In genomic region chr13:111978675-111979020, GRCm38 (mm10) we compare ENCODE assay signal across 12 mouse cellular contexts.
A peak's percentile ranks its signal among the peaks of the same experiment; 100 is the strongest.
DNase-seq lines count a peak whose midpoint lies in the region; ATAC-seq and TF ChIP-seq lines count a peak whose summit lies in the region.
"Had no signal": no experiment of that assay in that cellular context is flagged by ENCODE, and none has a peak within 500 bp of the region (broad histone marks: within the 10 kb centered on the region; RNA-seq: fewer than 3 reads in every experiment).

No protein-coding gene starts in this region.

- H3K27ac ChIP-seq in gastrocnemius, adult 2 months = peak overlapping the region; percentile 63
- peak overlapping the region; percentile 51 for H3K27ac ChIP-seq in lung, embryonic 16.5 days (ENCODE audit: low read length)
- no peak overlapping the region for H3K27ac ChIP-seq in forebrain, embryonic 16.5 days (ENCODE audit: low read length)
- peak overlapping the region; percentile 49 for H3K27ac ChIP-seq in neural tube, embryonic 15.5 days (replicated peaks)
- H3K27ac ChIP-seq: left cerebral cortex, adult 2 months had no signal

- ATAC-seq in lung, embryonic 16.5 days (ENCODE audit: low read depth) = 0 out of 2 replicates have a peak, but pooled peaks have one; percentile 13
- 0 out of 2 replicates have a peak, but pooled peaks have one; percentile 15 for ATAC-seq in forebrain, embryonic 16.5 days
- peak; percentile 36; the same call in 1 of the 2 replicates for ATAC-seq in neural tube, embryonic 15.5 days (ENCODE audit: low FRiP score)

- no peak for TF ChIP-seq CTCF in gastrocnemius, adult 2 months (IDR thresholded peaks at IDR 0.05)

- intact Hi-C loops in gastrocnemius, adult 2 months (cut with DNase I) = no loop called here
- intact Hi-C loops in gastrocnemius, postnatal 14 days (cut with DNase I; ENCODE audit: low total_unique reads) = no loop called here

- 0 out of 2 replicates have a peak, but pooled peaks cover 2% of the 10 kb centered on the region for H3K36me3 ChIP-seq in lung, embryonic 16.5 days (ENCODE audit: control insufficient read depth, insufficient read depth, low read length)
- no peaks in the 10 kb centered on the region for H3K36me3 ChIP-seq in forebrain, embryonic 16.5 days (ENCODE audit: control insufficient read depth, insufficient read depth)
- no peaks in the 10 kb centered on the region for H3K36me3 ChIP-seq in neural tube, embryonic 15.5 days
- H3K36me3 ChIP-seq: heart, embryonic 12.5 days had no signal

- no peak for DNase-seq in gastrocnemius, adult 2 months
- DNase-seq in gastrocnemius, postnatal 14 days = no peak
- DNase-seq in lung, postnatal 10 days = no peak
- DNase-seq in c-Kit-positive CD71-positive TER-119-positive erythroid progenitor cells, embryonic 14.5 days (ENCODE audit: low spot score) = no peak
- no peak for DNase-seq in adrenal gland, adult 2 months
- DNase-seq: cerebellum, adult 11 months had no signal

- H3K9ac ChIP-seq in lung, embryonic 16.5 days (ENCODE audit: low read length) = no peak overlapping the region
- no peak overlapping the region for H3K9ac ChIP-seq in forebrain, embryonic 16.5 days (replicated peaks; ENCODE audit: low read depth, low read length)
- no peak overlapping the region for H3K9ac ChIP-seq in neural tube, embryonic 15.5 days (replicated peaks)
- H3K9ac ChIP-seq: heart, embryonic 12.5 days had no signal

- no peaks in the 10 kb centered on the region for H3K27me3 ChIP-seq in lung, embryonic 16.5 days (ENCODE audit: control insufficient read depth, insufficient read depth, low read depth, low read length)
- H3K27me3 ChIP-seq in forebrain, embryonic 16.5 days (replicated peaks; ENCODE audit: control insufficient read depth, insufficient read depth, low read length) = peaks cover 3% of the 10 kb centered on the region; the same call in 1 of the 2 replicates
- no peaks in the 10 kb centered on the region for H3K27me3 ChIP-seq in neural tube, embryonic 15.5 days (replicated peaks)
- H3K27me3 ChIP-seq: heart, embryonic 12.5 days; megakaryocyte, embryonic 14.5 days had no signal

- no peaks in the 10 kb centered on the region for H3K9me3 ChIP-seq in lung, embryonic 16.5 days (ENCODE audit: control insufficient read depth, low read length)
- no peaks in the 10 kb centered on the region for H3K9me3 ChIP-seq in forebrain, embryonic 16.5 days (ENCODE audit: control insufficient read depth, low read length)
- H3K9me3 ChIP-seq in neural tube, embryonic 15.5 days (replicated peaks) = no peaks in the 10 kb centered on the region
- H3K9me3 ChIP-seq: heart, embryonic 12.5 days had no signal

- peaks cover 28% of the 10 kb centered on the region for H3K4me1 ChIP-seq in lung, embryonic 16.5 days (replicated peaks; ENCODE audit: control insufficient read depth, insufficient read depth, low read length)
- peaks cover 22% of the 10 kb centered on the region for H3K4me1 ChIP-seq in forebrain, embryonic 16.5 days (replicated peaks; ENCODE audit: control insufficient read depth, insufficient read depth, low read length)
- H3K4me1 ChIP-seq in neural tube, embryonic 15.5 days = peaks cover 20% of the 10 kb centered on the region
- H3K4me1 ChIP-seq: megakaryocyte, embryonic 14.5 days had no signal

- H3K4me2 ChIP-seq in lung, embryonic 16.5 days (ENCODE audit: low read depth, low read length) = peak overlapping the region; percentile 22
- peak overlapping the region; percentile 30; the same call in 1 of the 2 replicates for H3K4me2 ChIP-seq in forebrain, embryonic 16.5 days (ENCODE audit: low read length)
- H3K4me2 ChIP-seq in neural tube, embryonic 15.5 days = no peak overlapping the region

- H3K4me3 ChIP-seq in gastrocnemius, adult 2 months = no peak overlapping the region; the same call in 1 of the 2 replicates
- H3K4me3 ChIP-seq in lung, embryonic 16.5 days (ENCODE audit: low read length) = no peak overlapping the region
- no peak overlapping the region for H3K4me3 ChIP-seq in forebrain, embryonic 16.5 days (replicated peaks; ENCODE audit: low read length)
- no peak overlapping the region for H3K4me3 ChIP-seq in neural tube, embryonic 15.5 days (replicated peaks)
- H3K4me3 ChIP-seq: heart, embryonic 12.5 days; left cerebral cortex, adult 2 months had no signal

- 32% methylated on average over 5 of the region's 5 CpGs for WGBS in lung, embryonic 16.5 days
- WGBS in forebrain, embryonic 16.5 days = 47% methylated on average over 5 of the region's 5 CpGs
- 71% methylated on average over 5 of the region's 5 CpGs for WGBS in neural tube, embryonic 15.5 days
